Mouse (Mus musculus) intestine, postnatal 0 days (tissue): ENCODE measurements at regions not wholly inside any gene's neighbourhood (a gene's known extent, or its start where the extent isn't known, plus 50 kb on each side); places are given as distances from the start of the nearest gene placed in this dataset.
"Not testable (repeated sequence)": the region's sequence is repeated elsewhere in the genome, so short reads cannot be mapped to it uniquely, and the experiment has no call there.

ENCODE experiments used
- ATAC-seq: fragments of 200-750 bp; cut with Nextera tagmentation; 2 replicates; pipeline ENCODE4 v1.8.0; 2017; ENCODE audit warnings: mild to moderate bottlenecking, moderate TSS enrichment, moderate library complexity
- H3K27ac ChIP-seq: fragments of 300-500 bp; sonication (generic); 2 replicates; pipeline ENCODE4 v1.5.1; 2014; ENCODE audit warnings: mild to moderate bottlenecking, low read depth, low read length, moderate library complexity
- H3K27me3 ChIP-seq: fragments of 300-500 bp; sonication (generic); replicated peaks from 2 replicates; pipeline ENCODE4 v1.6.1; 2014; ENCODE audit warnings: low read length, mixed read lengths; ENCODE audit not compliant: control insufficient read depth, insufficient read depth
- H3K36me3 ChIP-seq: fragments of 300-500 bp; sonication (generic); 2 replicates; pipeline ENCODE4 v1.6.1; 2014; ENCODE audit warnings: mild to moderate bottlenecking, moderate library complexity; ENCODE audit not compliant: control insufficient read depth, insufficient read depth
- H3K4me1 ChIP-seq: fragments of 300-500 bp; sonication (generic); replicated peaks from 2 replicates; pipeline ENCODE4 v1.6.1; 2014; ENCODE audit warnings: antibody characterized with exemption, low read length, mixed read lengths; ENCODE audit not compliant: control insufficient read depth, insufficient read depth
- H3K4me2 ChIP-seq: fragments of 300-500 bp; sonication (generic); replicated peaks from 2 replicates; pipeline ENCODE4 v1.6.1; 2014; ENCODE audit warnings: low read depth, mild to moderate bottlenecking, moderate library complexity
- H3K4me3 ChIP-seq: fragments of 300-500 bp; sonication (generic); 2 replicates; pipeline ENCODE4 v1.5.1; 2014; ENCODE audit warnings: low read depth, low read length
- H3K9ac ChIP-seq: fragments of 300-500 bp; sonication (generic); 2 replicates; pipeline ENCODE4 v1.6.1; 2014; ENCODE audit warnings: mild to moderate bottlenecking, low read depth, low read length
- H3K9me3 ChIP-seq: fragments of 300-500 bp; sonication (generic); 2 replicates; pipeline ENCODE4 v1.6.1; 2016; ENCODE audit warnings: mixed run types; ENCODE audit not compliant: control insufficient read depth
- WGBS: fragments of 180-500 bp; shearing (Covaris S2); extraction: QIAGEN DNeasy Blood & Tissue Kit; methylation state at CpG from one replicate; pipeline ENCODE4 v1.1.7; 2014; 5-methylcytosine and 5-hydroxymethylcytosine counted together

- H3K36me3 ChIP-seq, H3K27ac ChIP-seq, H3K9ac ChIP-seq, H3K4me3 ChIP-seq, H3K9me3 ChIP-seq, ATAC-seq, H3K4me1 ChIP-seq, H3K27me3 ChIP-seq: not testable (repeated sequence)
- peak overlapping the region; percentile 38; the same call in 1 of the 2 replicates for H3K4me2 ChIP-seq
- 4% methylated on average over 31 of the region's 45 CpGs for WGBS
These were observed 613.3 kb upstream of the Ywhaq start for GRCm38 (mm10) chr12:22030717-22031116.

- not testable (repeated sequence) for H3K9me3 ChIP-seq, H3K9ac ChIP-seq, H3K4me3 ChIP-seq, H3K27ac ChIP-seq, H3K4me1 ChIP-seq, H3K27me3 ChIP-seq, H3K36me3 ChIP-seq, ATAC-seq
- peak overlapping the region; percentile 38; the same call in 1 of the 2 replicates for H3K4me2 ChIP-seq
- 6% methylated on average over 37 of the region's 45 CpGs for WGBS
These were observed 612.8 kb upstream of the Ywhaq start for GRCm38 (mm10) chr12:22030263-22030662.
